Mouse (Mus musculus) intestine, embryonic 14.5 days (tissue): Measurements from ENCODE around the gene Kdm7a. TPM values are rescaled to one million over a fixed set of nuclear protein-coding genes. Genes with fewer than 3 reads are reported as not detected.

ENCODE experiments used
- polyA plus RNA-seq: library from polyadenylated mRNA; unstranded; fragments of >200 nt; fragmentation: Nextera tagmentation; extraction: Ambion mirVana; gene quantifications from 2 replicates; pipeline ENCODE4 v1.2.1, GENCODE M21; 2014

Gene Kdm7a
- polyA plus RNA-seq, 1 experiment from 2014 or later: 5.7 TPM

Other genes starting within 250 kb of the Kdm7a start
- 9.2 and 10.1 TPM in 2 replicates for gene Parp12, start 88.4 kb downstream of the Kdm7a start, polyA plus RNA-seq
- gene Slc37a3, start 170.9 kb upstream of the Kdm7a start, polyA plus RNA-seq: 37.9 and 40.2 TPM in 2 replicates
- 4.0 and 5.9 TPM in 2 replicates for gene Rab19, start 174.4 kb upstream of the Kdm7a start, polyA plus RNA-seq
- gene Mkrn1, start 213.7 kb upstream of the Kdm7a start, polyA plus RNA-seq: 55.0 and 57.7 TPM in 2 replicates